Mouse (Mus musculus): ENCODE data around the gene Prickle2.

DNA sequence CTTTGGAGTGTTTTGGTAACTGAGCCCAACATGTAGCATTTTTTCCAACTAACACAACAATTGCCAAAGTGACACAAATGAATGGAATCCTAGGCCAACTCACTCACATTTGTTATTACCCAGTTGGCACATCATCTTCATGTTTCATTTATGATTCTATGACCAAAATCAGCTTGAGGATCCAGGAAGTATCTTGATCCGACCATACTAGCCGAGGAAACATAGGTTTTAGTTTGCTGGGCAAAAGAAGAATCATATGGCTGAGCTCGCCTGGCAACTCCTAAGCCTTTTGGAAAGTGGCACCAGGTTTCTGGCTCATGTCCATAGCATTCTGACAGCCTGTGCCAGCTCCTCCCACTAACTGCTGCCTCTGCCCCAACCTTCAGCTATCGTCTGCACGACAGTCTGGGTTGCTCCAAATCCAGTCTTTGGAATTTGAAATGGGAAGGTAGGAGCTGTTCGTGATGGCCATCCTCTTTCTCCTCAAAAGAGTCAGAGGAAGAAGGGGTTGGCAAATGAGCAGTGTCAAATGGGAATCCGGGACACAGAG is 184.4 kb downstream of the Prickle2 start:
- TF ChIP-seq POLR2A (IDR thresholded peaks at IDR 0.05; ENCODE audit: control insufficient read depth, low read depth, low read length): no peak
- TF ChIP-seq CTCF (IDR thresholded peaks at IDR 0.05; ENCODE audit: control insufficient read depth, insufficient read depth, insufficient replicate concordance, low read depth, low read length): no peak

Measured in testis, adult 2 months (tissue).